Mouse (Mus musculus) T-helper 1 cell (primary cell): ENCODE measurements at regions not wholly inside any gene's neighbourhood (a gene's known extent, or its start where the extent isn't known, plus 50 kb on each side); places are given as distances from the start of the nearest gene placed in this dataset.

ENCODE experiments used
- in situ Hi-C: fragments of 300-600 bp; cut with MboI, MseI; formaldehyde crosslinking; loops from one replicate; pipeline ENCODE4 v1.15.1; 2025; ENCODE audit warnings: high pct_unique_total_duplicates

- in situ Hi-C loops: no loop called here
Measured at GRCm38 (mm10) chr16:39102151-39102550, 209.7 kb downstream of the Igsf11 start.

- in situ Hi-C loops: no loop called here
Measured at GRCm38 (mm10) chr16:39103360-39104095, 211.1 kb downstream of the Igsf11 start.

- in situ Hi-C loops: no loop called here
Measured at GRCm38 (mm10) chr16:39109383-39110033, 217.0 kb downstream of the Igsf11 start.

- in situ Hi-C loops: no loop called here
Measured at GRCm38 (mm10) chr16:39110089-39110488, 217.6 kb downstream of the Igsf11 start.

- in situ Hi-C loops: no loop called here
Measured at GRCm38 (mm10) chr16:39118059-39118458, 225.6 kb downstream of the Igsf11 start.

- in situ Hi-C loops: no loop called here
Measured at GRCm38 (mm10) chr16:39119811-39120210, 227.3 kb downstream of the Igsf11 start.

GRCm38 (mm10) chr16:39123445-39123952, 231.0 kb downstream of the Igsf11 start:
- in situ Hi-C loops: no loop called here

- in situ Hi-C loops: no loop called here
Measured at GRCm38 (mm10) chr16:39132459-39132858, 240.0 kb downstream of the Igsf11 start.

- in situ Hi-C loops: no loop called here
Measured at GRCm38 (mm10) chr16:39135777-39136176, 243.3 kb downstream of the Igsf11 start.

- in situ Hi-C loops: no loop called here
Measured at GRCm38 (mm10) chr16:39147151-39147550, 254.7 kb downstream of the Igsf11 start.

- in situ Hi-C loops: no loop called here
Measured at GRCm38 (mm10) chr16:39151325-39152318, 259.2 kb downstream of the Igsf11 start.

- in situ Hi-C loops: no loop called here
Measured at GRCm38 (mm10) chr16:39158893-39159292, 266.4 kb downstream of the Igsf11 start.

- in situ Hi-C loops: no loop called here
Measured at GRCm38 (mm10) chr16:39159725-39160124, 267.3 kb downstream of the Igsf11 start.

GRCm38 (mm10) chr16:39162684-39163083, 270.2 kb downstream of the Igsf11 start:
- in situ Hi-C loops: no loop called here

- in situ Hi-C loops: no loop called here
Measured at GRCm38 (mm10) chr16:39191861-39192260, 299.4 kb downstream of the Igsf11 start.

GRCm38 (mm10) chr16:39195431-39195830, 303.0 kb downstream of the Igsf11 start:
- in situ Hi-C loops: no loop called here

- in situ Hi-C loops: no loop called here
Measured at GRCm38 (mm10) chr16:39196896-39197295, 304.4 kb downstream of the Igsf11 start.

GRCm38 (mm10) chr16:39223551-39223950, 331.1 kb downstream of the Igsf11 start:
- in situ Hi-C loops: no loop called here

- in situ Hi-C loops: no loop called here
Measured at GRCm38 (mm10) chr16:39229501-39229900, 337.0 kb downstream of the Igsf11 start.

- in situ Hi-C loops: no loop called here
Measured at GRCm38 (mm10) chr16:39230439-39230838, 338.0 kb downstream of the Igsf11 start.

- in situ Hi-C loops: no loop called here
Measured at GRCm38 (mm10) chr16:39234290-39234689, 341.8 kb downstream of the Igsf11 start.

- in situ Hi-C loops: no loop called here
Measured at GRCm38 (mm10) chr16:39273490-39273889, 381.0 kb downstream of the Igsf11 start.
